Mouse (Mus musculus) liver, postnatal 0 days (tissue): Measurements from ENCODE around the gene Col17a1. TPM values are rescaled to one million over a fixed set of nuclear protein-coding genes. Genes with fewer than 3 reads are reported as not detected.

Source experiments
- ATAC-seq: fragments of 200-750 bp; cut with Nextera tagmentation; 2 replicates; pipeline ENCODE4 v1.8.0; 2017; ENCODE audit warnings: mild to moderate bottlenecking, moderate library complexity
- DNase-seq: peaks from one replicate; pipeline ENCODE4 v3.0.0-alpha.2; 2016
- H3K27ac ChIP-seq: fragments of 300-500 bp; sonication (generic); 2 replicates; pipeline ENCODE4 v1.5.1; 2014; ENCODE audit warnings: antibody characterized with exemption, moderate library complexity, mild to moderate bottlenecking, low read depth
- H3K27me3 ChIP-seq: fragments of 300-500 bp; sonication (generic); 2 replicates; pipeline ENCODE4 v1.6.1; 2014; ENCODE audit warnings: low read length, control low read depth, mixed read lengths; ENCODE audit not compliant: insufficient read depth
- H3K36me3 ChIP-seq: fragments of 300-500 bp; sonication (generic); replicated peaks from 2 replicates; pipeline ENCODE4 v1.6.1; 2014; ENCODE audit warnings: mild to moderate bottlenecking, control low read depth, low read length, moderate library complexity, mixed read lengths; ENCODE audit not compliant: insufficient read depth
- H3K4me1 ChIP-seq: fragments of 300-500 bp; sonication (generic); 2 replicates; pipeline ENCODE4 v1.6.1; 2014; ENCODE audit warnings: antibody characterized with exemption, mild to moderate bottlenecking, control low read depth; ENCODE audit not compliant: insufficient read depth
- H3K4me2 ChIP-seq: fragments of 300-500 bp; sonication (generic); 2 replicates; pipeline ENCODE4 v1.6.1; 2014; ENCODE audit warnings: low read depth, mild to moderate bottlenecking, low read length, moderate library complexity, mixed read lengths
- H3K4me3 ChIP-seq: fragments of 300-500 bp; sonication (generic); 2 replicates; pipeline ENCODE4 v1.5.1; 2014; ENCODE audit warnings: low read depth, low read length
- H3K9ac ChIP-seq: fragments of 300-500 bp; sonication (generic); replicated peaks from 2 replicates; pipeline ENCODE4 v1.6.1; 2014; ENCODE audit warnings: mild to moderate bottlenecking, moderate library complexity
- H3K9me3 ChIP-seq: fragments of 300-500 bp; sonication (generic); 2 replicates; pipeline ENCODE4 v1.6.1; 2016; ENCODE audit warnings: mild to moderate bottlenecking, control low read depth, low read length, mixed read lengths
- CTCF ChIP-seq: sonication (generic); IDR thresholded peaks from 2 replicates; pipeline ENCODE4 v1.5.1; 2016; ENCODE audit warnings: antibody characterized with exemption, low read depth
- EP300 ChIP-seq: IDR thresholded peaks from 2 replicates; pipeline ENCODE4 v1.6.1; 2016; ENCODE audit warnings: antibody characterized with exemption, low read depth, mild to moderate bottlenecking
- WGBS: fragments of 180-500 bp; shearing (Covaris S2); extraction: QIAGEN DNeasy Blood & Tissue Kit; methylation state at CpG from one replicate; pipeline ENCODE4 v1.1.7; 2014; ENCODE audit not compliant: insufficient replicate concordance; 5-methylcytosine and 5-hydroxymethylcytosine counted together
- polyA plus RNA-seq: library from polyadenylated mRNA; unstranded; fragments of >200 nt; fragmentation: Nextera tagmentation; extraction: Ambion mirVana; gene quantifications from 2 replicates; pipeline ENCODE4 v1.2.1, GENCODE M21; 2015

Col17a1 gene
- polyA plus RNA-seq, 1 experiment from 2014 or later, result 0.11 TPM

GRCm38 (mm10) chr19:47705080-47705771 is 13.3 kb upstream of the Col17a1 start:
- TF ChIP-seq EP300, result no peak
- no peak for TF ChIP-seq CTCF
- no peak overlapping the region for H3K4me3 ChIP-seq
- H3K36me3 ChIP-seq, result no peaks in the 10 kb centered on the region
- H3K4me1 ChIP-seq, result no peaks in the 10 kb centered on the region
- H3K9ac ChIP-seq, result no peak overlapping the region
- H3K9me3 ChIP-seq, result no peaks in the 10 kb centered on the region
- no peaks in the 10 kb centered on the region for H3K27me3 ChIP-seq
- ATAC-seq (peak; percentile 56), DNase-seq (no peak)
- 66% methylated on average over 13 of the region's 13 CpGs for WGBS
- H3K27ac ChIP-seq, result no peak overlapping the region
- no peak overlapping the region for H3K4me2 ChIP-seq

- ATAC-seq, result no peak
- no peaks in the 10 kb centered on the region for H3K9me3 ChIP-seq
- H3K27ac ChIP-seq, result no peak overlapping the region
- WGBS, result 77% methylated on average over 8 of the region's 8 CpGs
- TF ChIP-seq CTCF, result no peak
- TF ChIP-seq EP300, result no peak
- DNase-seq, result no peak
- H3K4me1 ChIP-seq, result no peaks in the 10 kb centered on the region
- no peaks in the 10 kb centered on the region for H3K36me3 ChIP-seq
- no peak overlapping the region for H3K4me2 ChIP-seq
- no peaks in the 10 kb centered on the region for H3K27me3 ChIP-seq
- H3K4me3 ChIP-seq, result no peak overlapping the region
- no peak overlapping the region for H3K9ac ChIP-seq
Measured at GRCm38 (mm10) chr19:47700509-47700908, 8.6 kb upstream of the Col17a1 start.

DNA sequence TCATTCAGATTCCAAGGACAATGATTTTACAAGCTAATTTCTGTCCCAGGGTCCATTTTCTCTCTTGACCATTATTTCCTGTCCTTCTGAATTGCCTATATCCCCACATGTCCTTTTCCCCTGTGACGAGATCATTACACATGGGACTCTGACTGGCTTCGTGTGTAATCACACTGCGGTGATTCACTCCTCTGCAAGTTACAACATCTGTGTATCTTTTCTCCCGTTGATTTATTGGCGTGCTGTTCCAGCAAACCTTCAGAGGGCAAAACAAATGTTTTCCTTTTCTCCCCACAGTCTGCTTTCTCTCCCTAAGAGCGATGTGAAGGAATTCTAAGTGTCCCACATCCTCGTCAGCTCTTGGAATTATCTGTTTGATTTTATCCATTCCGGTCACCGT is 7.8 kb upstream of the Col17a1 start:
- no peak for TF ChIP-seq CTCF
- TF ChIP-seq EP300, result no peak
- Histone ChIP-seq H3K9ac (no peak overlapping the region), H3K27ac (peak overlapping the region; percentile 56), H3K4me2 (no peak overlapping the region), H3K4me3 (no peak overlapping the region), H3K4me1 (no peaks in the 10 kb centered on the region), H3K9me3 (no peaks in the 10 kb centered on the region), H3K27me3 (no peaks in the 10 kb centered on the region), H3K36me3 (no peaks in the 10 kb centered on the region)
- no peak for DNase-seq
- ATAC-seq, result peak; percentile 94
- WGBS, result 61% methylated on average over 9 of the region's 9 CpGs

DNA sequence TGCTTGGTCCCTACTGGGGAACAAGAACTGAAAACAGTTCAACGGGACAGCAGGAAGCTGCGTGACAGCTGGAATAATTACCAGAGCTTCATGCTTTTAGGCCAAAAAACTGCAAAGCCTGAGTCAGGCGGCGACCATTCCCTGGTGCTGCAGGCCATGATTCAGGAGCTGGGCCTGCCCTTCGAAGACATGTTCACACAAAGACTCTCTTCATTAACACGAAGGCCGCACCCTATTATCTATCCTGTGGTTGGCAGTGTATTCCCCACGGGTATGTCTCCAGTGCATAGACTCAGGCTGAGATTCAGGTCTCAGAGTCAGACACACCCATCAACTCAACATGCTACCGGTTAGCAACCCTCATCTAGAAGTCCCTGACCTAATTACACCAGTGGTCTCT is 6.4 kb upstream of the Col17a1 start:
- no peak overlapping the region for H3K27ac ChIP-seq
- H3K4me2 ChIP-seq, result no peak overlapping the region
- 60% methylated on average over 9 of the region's 9 CpGs for WGBS
- H3K9me3 ChIP-seq, result no peaks in the 10 kb centered on the region
- H3K9ac ChIP-seq, result no peak overlapping the region
- TF ChIP-seq CTCF (no peak), EP300 (no peak)
- H3K27me3 ChIP-seq, result no peaks in the 10 kb centered on the region
- no peak overlapping the region for H3K4me3 ChIP-seq
- no peaks in the 10 kb centered on the region for H3K4me1 ChIP-seq
- no peaks in the 10 kb centered on the region for H3K36me3 ChIP-seq
- DNase-seq, result no peak
- ATAC-seq, result no peak

GRCm38 (mm10) chr19:47697067-47697466 is 5.2 kb upstream of the Col17a1 start:
- Histone ChIP-seq H3K9me3 (no peaks in the 10 kb centered on the region), H3K27ac (no peak overlapping the region), H3K4me1 (no peaks in the 10 kb centered on the region), H3K27me3 (no peaks in the 10 kb centered on the region), H3K9ac (no peak overlapping the region), H3K4me3 (no peak overlapping the region), H3K36me3 (no peaks in the 10 kb centered on the region), H3K4me2 (no peak overlapping the region)
- DNase-seq (no peak), ATAC-seq (no peak)
- TF ChIP-seq EP300 (no peak), CTCF (no peak)
- WGBS, result 52% methylated on average over 11 of the region's 11 CpGs

DNA sequence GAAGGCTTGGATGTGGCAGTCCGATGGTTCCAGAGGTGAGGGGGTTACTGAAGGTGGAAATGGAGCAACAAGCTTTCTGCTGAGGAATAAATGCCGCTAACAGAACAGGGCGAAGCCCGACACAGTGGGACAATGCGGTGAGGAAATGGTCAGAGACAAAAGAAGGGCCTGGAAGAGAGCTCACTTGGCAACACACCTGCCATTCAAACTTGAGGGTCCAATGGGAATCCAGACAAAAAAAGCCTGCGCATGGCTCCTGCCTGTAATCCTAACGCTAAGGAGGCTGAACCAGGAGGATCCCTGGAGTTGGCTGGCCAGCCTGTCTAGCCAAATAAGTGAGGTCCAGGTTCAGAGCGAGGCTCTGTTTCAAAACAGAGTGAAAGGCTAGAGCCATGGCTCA is 4.5 kb upstream of the Col17a1 start:
- WGBS, result 85% methylated on average over 8 of the region's 8 CpGs
- H3K9me3 ChIP-seq, result no peaks in the 10 kb centered on the region
- H3K4me2 ChIP-seq, result no peak overlapping the region
- DNase-seq (no peak), ATAC-seq (no peak)
- no peaks in the 10 kb centered on the region for H3K36me3 ChIP-seq
- no peak overlapping the region for H3K4me3 ChIP-seq
- no peak overlapping the region for H3K27ac ChIP-seq
- H3K27me3 ChIP-seq, result no peaks in the 10 kb centered on the region
- no peak overlapping the region for H3K9ac ChIP-seq
- TF ChIP-seq EP300, result no peak
- no peak for TF ChIP-seq CTCF
- H3K4me1 ChIP-seq, result no peaks in the 10 kb centered on the region

- no peak for TF ChIP-seq EP300
- TF ChIP-seq CTCF, result no peak
- ATAC-seq (no peak), DNase-seq (no peak)
- Histone ChIP-seq H3K9ac (no peak overlapping the region), H3K36me3 (no peaks in the 10 kb centered on the region), H3K4me1 (no peaks in the 10 kb centered on the region), H3K27ac (no peak overlapping the region), H3K27me3 (no peaks in the 10 kb centered on the region), H3K9me3 (no peaks in the 10 kb centered on the region), H3K4me2 (no peak overlapping the region), H3K4me3 (no peak overlapping the region)
- WGBS, result 37% methylated on average over 6 of the region's 6 CpGs
Measured at GRCm38 (mm10) chr19:47695725-47696124, 3.8 kb upstream of the Col17a1 start.
